Mouse (Mus musculus) bone marrow, adult 2 months (tissue): ENCODE data around the gene Rpl3. TPM values are rescaled to one million over a fixed set of nuclear protein-coding genes. Genes with fewer than 3 reads are reported as not detected.

Source experiments
- H3K27ac ChIP-seq: fragments of 200-500 bp; 2 replicates; pipeline ENCODE4 v1.5.1; 2012; ENCODE audit warnings: low read depth, mild to moderate bottlenecking, control low read depth, inconsistent platforms, low read length; ENCODE audit not compliant: control insufficient read depth, poor library complexity, insufficient read depth
- H3K4me1 ChIP-seq: fragments of 200-500 bp; 2 replicates; pipeline ENCODE4 v1.6.1; 2011; ENCODE audit warnings: low read length; ENCODE audit not compliant: control insufficient read depth, insufficient read depth
- H3K4me3 ChIP-seq: fragments of 200-500 bp; replicated peaks from 2 replicates; pipeline ENCODE3; 2011; ENCODE audit warnings: mild to moderate bottlenecking, low read depth, low read length, control low read depth; ENCODE audit not compliant: control insufficient read depth
- CTCF ChIP-seq: fragments of 200-500 bp; IDR thresholded peaks from 2 replicates; pipeline ENCODE4 v1.5.1; 2011; ENCODE audit warnings: low read length, control low read depth; ENCODE audit not compliant: control insufficient read depth, insufficient read depth
- POLR2A ChIP-seq: fragments of 200-500 bp; IDR thresholded peaks from 2 replicates; pipeline ENCODE4 v1.6.1; 2011; ENCODE audit warnings: low read depth, mild to moderate bottlenecking, control low read depth, low read length, borderline replicate concordance; ENCODE audit not compliant: control insufficient read depth
- WGBS: fragments of 180-500 bp; shearing (Covaris S2); methylation state at CpG from one replicate; pipeline ENCODE4 v1.1.7; 2018; 5-methylcytosine and 5-hydroxymethylcytosine counted together
- polyA plus RNA-seq: library from polyadenylated mRNA; stranded (reverse); fragments of >200 nt; gene quantifications from 2 replicates; pipeline ENCODE4 v1.2.4, GENCODE M21; 2011; ENCODE audit warnings: low replicate concordance; ENCODE audit not compliant: missing spikeins, insufficient read depth, insufficient read length

The Rpl3 gene
- polyA plus RNA-seq, 1 experiment, result 1,315 TPM

DNA sequence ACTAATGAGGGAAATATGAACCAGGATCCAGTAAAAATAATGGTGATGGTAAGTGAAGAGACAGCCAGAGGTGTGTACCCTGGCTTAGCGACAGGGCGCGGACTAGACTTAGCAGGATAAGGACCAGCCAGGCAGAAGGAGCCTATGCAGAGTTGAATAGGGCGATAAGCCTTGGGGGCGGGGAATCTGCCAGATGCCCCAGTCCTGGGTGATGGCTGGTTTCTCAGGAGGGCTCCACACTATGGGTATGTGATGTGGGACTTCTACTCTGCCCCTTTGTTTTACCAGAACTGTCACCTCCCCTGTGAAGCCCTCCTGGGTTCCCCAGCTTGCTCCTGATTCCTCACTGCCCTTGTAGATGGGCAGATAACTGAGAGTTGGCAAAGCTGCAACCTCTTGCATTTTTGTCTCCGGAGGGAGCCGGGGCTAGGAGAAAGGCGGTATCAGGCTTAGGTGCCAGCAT lies 6.4 kb upstream of the Rpl3 start:
- peak; percentile 36; the same call in 1 of the 2 replicates for TF ChIP-seq POLR2A
- no peak for TF ChIP-seq CTCF
- H3K4me3 ChIP-seq, result peak overlapping the region; percentile 66
- H3K27ac ChIP-seq, result peak overlapping the region; percentile 73
- WGBS, result 54% methylated on average over 8 of the region's 8 CpGs
- peaks cover 8% of the 10 kb centered on the region; the same call in 1 of the 2 replicates for H3K4me1 ChIP-seq

DNA sequence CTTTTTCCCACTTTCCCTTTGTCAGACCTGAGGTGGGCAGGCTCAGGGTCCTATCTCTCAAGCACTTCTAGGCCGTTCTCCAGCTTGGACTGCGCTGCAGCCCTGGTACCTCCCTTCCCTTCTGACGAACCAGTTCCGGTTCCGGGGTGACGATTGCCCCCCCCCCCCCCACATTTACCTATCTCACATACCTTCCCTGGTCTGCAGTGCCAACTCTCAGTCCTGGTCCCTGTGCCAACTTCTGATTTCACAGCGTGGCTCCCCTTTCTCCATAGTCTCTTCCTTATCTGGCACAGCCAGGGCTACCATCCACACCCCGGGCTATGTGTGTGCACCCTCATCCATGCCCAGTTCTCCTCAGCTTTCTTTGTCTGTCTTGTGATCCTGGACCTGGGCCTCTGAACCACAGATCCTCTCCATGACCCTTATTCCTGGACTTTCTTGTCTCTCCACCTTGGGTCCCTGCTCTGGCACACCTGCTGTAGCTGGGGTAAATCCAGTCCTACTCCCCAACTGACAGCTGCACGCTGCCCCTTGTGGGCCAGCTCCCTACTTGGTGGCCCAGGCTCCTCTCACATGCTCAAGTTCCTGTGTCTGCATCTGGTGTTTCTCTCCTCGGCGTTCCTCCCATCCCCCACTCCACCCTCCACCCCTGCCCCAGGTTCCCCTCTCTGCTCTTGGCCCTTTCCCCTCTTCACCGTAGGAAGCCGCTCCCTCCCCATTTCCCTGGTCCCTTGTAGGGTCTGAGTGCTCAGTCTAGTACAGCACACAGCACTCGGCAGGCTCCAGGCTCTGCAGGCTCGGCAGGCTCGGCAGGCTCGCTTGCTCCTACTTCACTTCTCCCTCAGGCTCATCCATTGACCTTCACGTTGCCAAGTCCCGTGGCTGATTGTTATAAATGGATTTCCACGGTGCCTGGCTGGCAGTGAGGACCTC lies 5.5 kb upstream of the Rpl3 start:
- peaks cover 6% of the 10 kb centered on the region; the same call in 1 of the 2 replicates for H3K4me1 ChIP-seq
- peak overlapping the region; percentile 3 for H3K4me3 ChIP-seq
- TF ChIP-seq POLR2A, result 0 out of 2 replicates have a peak, but pooled peaks have one; percentile 14
- TF ChIP-seq CTCF, result no peak
- WGBS, result 13% methylated on average over 20 of the region's 20 CpGs
- peak overlapping the region; percentile 73 for H3K27ac ChIP-seq

DNA sequence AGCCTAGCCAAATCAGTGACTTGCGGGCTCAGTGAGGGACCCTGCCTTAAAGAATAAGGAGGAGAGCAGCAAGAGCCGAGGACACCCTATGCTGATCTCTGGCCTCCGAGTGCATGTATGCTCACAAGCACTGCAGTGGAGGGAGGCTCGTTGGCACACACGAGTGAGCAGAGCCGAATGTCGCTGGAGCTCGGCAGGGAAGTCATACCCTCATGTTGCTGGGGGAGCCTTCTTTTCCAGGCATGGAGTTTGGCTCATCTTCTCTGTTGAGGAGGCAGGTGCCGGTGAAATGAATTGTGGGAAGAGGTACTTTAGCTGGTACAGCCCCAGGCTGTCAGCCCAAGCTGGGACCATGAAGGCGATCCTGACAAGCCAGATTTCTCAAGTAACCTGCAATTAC lies 4.7 kb upstream of the Rpl3 start:
- Histone ChIP-seq H3K4me1 (peaks cover 6% of the 10 kb centered on the region; the same call in 1 of the 2 replicates), H3K4me3 (peak overlapping the region; percentile 7), H3K27ac (peak overlapping the region; percentile 73)
- 87% methylated on average over 10 of the region's 10 CpGs for WGBS
- TF ChIP-seq POLR2A (no peak), CTCF (no peak)

DNA sequence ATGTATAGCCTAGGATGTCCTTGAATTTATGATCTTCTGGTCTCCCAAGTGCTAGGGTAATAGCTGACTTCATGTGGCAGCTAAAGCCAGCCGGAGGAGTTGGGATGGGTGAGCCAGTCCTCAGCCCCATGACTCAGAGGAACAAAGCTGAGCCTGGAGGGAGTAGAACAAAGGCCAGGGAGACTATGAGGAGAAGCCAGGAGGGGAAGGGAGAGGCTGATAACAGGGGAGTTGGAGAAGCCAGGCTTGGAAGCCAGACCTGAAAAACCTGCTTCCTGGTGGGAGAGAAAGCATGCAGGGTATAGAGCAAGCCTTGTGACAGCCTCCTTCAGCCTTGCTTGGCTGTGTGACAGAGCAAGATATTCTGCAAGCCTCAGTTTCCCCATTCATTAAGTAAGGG lies 3.9 kb upstream of the Rpl3 start:
- TF ChIP-seq CTCF (no peak), POLR2A (no peak)
- no peak overlapping the region for H3K27ac ChIP-seq
- peaks cover 6% of the 10 kb centered on the region; the same call in 1 of the 2 replicates for H3K4me1 ChIP-seq
- WGBS, result 91% methylated on average over 1 of the region's 1 CpGs
- no peak overlapping the region for H3K4me3 ChIP-seq

- no peak for TF ChIP-seq POLR2A
- TF ChIP-seq CTCF, result no peak
- H3K27ac ChIP-seq, result no peak overlapping the region
- no peak overlapping the region for H3K4me3 ChIP-seq
- WGBS, result 89% methylated on average over 13 of the region's 13 CpGs
- H3K4me1 ChIP-seq, result peaks cover 6% of the 10 kb centered on the region; the same call in 1 of the 2 replicates
These were observed 2.5 kb upstream of the Rpl3 start for GRCm38 (mm10) chr15:80094201-80094600.

DNA sequence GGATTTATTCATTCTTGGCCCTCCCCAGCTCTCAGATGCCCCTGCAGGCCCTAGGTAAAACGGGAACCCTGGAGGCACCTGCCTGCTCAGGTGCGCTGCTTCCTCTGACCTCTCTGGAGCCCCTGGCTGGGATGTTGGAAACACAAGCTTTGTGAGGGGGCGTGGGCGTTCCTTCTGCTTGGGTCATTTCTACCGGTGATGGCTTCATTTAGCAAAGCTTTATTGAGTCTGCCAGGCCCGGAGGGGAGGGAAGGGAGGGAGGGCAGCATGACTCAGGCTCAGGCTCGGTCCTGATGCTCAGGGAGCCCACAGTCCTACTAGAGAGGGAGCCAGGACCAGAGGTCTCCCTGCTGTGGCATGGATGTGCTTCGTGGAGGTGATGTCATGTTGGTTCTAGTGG lies 931 bp upstream of the Rpl3 start:
- H3K4me1 ChIP-seq, result peaks cover 7% of the 10 kb centered on the region; the same call in 1 of the 2 replicates
- H3K4me3 ChIP-seq, result no peak overlapping the region
- no peak for TF ChIP-seq CTCF
- no peak for TF ChIP-seq POLR2A
- 61% methylated on average over 8 of the region's 8 CpGs for WGBS
- no peak overlapping the region for H3K27ac ChIP-seq

GRCm38 (mm10) chr15:80092041-80092441 lies 373 bp upstream of the Rpl3 start:
- Histone ChIP-seq H3K4me3 (no peak overlapping the region), H3K27ac (no peak overlapping the region), H3K4me1 (peaks cover 5% of the 10 kb centered on the region; the same call in 1 of the 2 replicates)
- no peak for TF ChIP-seq POLR2A
- no peak for TF ChIP-seq CTCF
- WGBS, result 78% methylated on average over 7 of the region's 7 CpGs

- TF ChIP-seq POLR2A (no peak), CTCF (no peak)
- peak overlapping the region; percentile 78 for H3K27ac ChIP-seq
- H3K4me1 ChIP-seq, result peaks cover 2% of the 10 kb centered on the region; the same call in 1 of the 2 replicates
- H3K4me3 ChIP-seq, result peak overlapping the region; percentile 84
- WGBS, result 1% methylated on average over 17 of the region's 17 CpGs
These were observed 937 bp downstream of the Rpl3 start for GRCm38 (mm10) chr15:80090741-80091120.

DNA sequence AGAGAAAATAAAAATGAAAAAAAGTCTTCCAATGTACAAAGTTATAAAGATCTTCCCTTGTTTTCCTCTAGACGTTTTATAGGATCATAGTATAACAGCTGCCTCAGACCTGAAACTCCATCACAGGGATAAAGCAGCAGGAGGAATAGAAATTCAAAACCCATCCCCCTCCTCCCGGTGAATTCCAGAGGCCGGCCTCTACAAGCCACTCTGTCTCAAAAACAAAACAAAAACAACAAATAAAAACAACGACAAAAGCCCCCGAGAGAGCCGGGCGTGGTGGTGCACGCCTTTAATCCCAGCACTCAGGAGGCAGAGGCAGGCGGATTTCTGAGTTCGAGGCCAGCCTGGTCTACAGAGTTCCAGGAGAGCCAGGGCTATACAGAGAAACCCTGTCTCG lies 1.5 kb downstream of the Rpl3 start:
- H3K4me1 ChIP-seq, result peaks cover 2% of the 10 kb centered on the region; the same call in 1 of the 2 replicates
- no peak overlapping the region for H3K4me3 ChIP-seq
- H3K27ac ChIP-seq, result no peak overlapping the region
- TF ChIP-seq POLR2A (no peak), CTCF (no peak)
- WGBS, result 79% methylated on average over 11 of the region's 11 CpGs
